Mouse (Mus musculus) olfactory bulb, adult 2 months (tissue): ENCODE measurements around the gene Paqr8.

Experiments
- CTCF ChIP-seq: fragments of 200-500 bp; IDR thresholded peaks from 2 replicates; pipeline ENCODE4 v1.5.1; 2012; ENCODE audit warnings: low read depth, mild to moderate bottlenecking, low read length, moderate library complexity; ENCODE audit not compliant: insufficient read depth
- POLR2A ChIP-seq: fragments of 200-500 bp; IDR thresholded peaks from 2 replicates; pipeline ENCODE4 v1.6.1; 2012; ENCODE audit warnings: mild to moderate bottlenecking, low read depth, low read length, moderate library complexity; ENCODE audit not compliant: insufficient read depth

DNA sequence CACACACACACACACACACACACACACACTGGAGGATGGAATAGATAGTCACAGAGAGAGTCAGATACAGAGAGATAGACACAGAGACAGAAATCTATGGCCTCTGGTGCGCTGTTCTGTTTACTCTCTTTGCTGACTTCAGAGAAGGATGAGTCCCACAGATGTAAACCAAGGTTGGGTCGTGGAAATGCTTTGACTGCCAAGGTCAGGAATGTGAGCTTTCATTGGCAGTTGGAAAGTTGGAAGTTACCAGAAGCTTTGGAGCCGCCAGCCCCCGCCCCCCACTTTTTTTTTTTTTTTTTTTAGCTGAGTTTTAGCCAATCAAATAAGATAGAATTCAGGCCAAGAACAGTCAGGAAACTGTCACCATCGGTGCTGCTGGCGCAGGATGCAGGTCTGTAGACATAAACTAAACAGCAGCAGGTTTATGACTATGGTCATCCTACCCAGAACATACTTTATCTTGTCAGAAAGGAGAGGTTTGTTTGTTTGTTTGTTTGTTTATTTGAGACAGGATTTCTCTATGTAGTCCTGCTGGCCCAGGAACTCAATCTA is 27.2 kb downstream of the Paqr8 start:
- TF ChIP-seq CTCF (no peak), POLR2A (no peak)
